Mouse (Mus musculus): ENCODE data around the gene Amot. TPM values are rescaled to one million over a fixed set of nuclear protein-coding genes. Genes with fewer than 3 reads are reported as not detected.

Gene Amot
- polyA plus RNA-seq, 1 experiment: 5.5 TPM

- WGBS: 41% methylated on average over 4 of the region's 4 CpGs
These were observed 19.5 kb downstream of the Amot start for GRCm38 (mm10) chrX:145485495-145485894.

GRCm38 (mm10) chrX:145483486-145484055 lies 21.4 kb downstream of the Amot start:
- 78% methylated on average over 7 of the region's 7 CpGs for WGBS

More at GRCm38 (mm10) chrX:145485495-145485894, 19.5 kb downstream of the Amot start:
- DNase-seq (ENCODE audit: low read depth, low spot score): no peak

GRCm38 (mm10) chrX:145482383-145482782 lies 22.6 kb downstream of the Amot start:
- 93% methylated on average over 5 of the region's 5 CpGs for WGBS

More at GRCm38 (mm10) chrX:145483486-145484055, 21.4 kb downstream of the Amot start:
- DNase-seq (ENCODE audit: low read depth, low spot score): no peak

GRCm38 (mm10) chrX:145479942-145480341 lies 25.0 kb downstream of the Amot start:
- 85% methylated on average over 10 of the region's 10 CpGs for WGBS
- DNase-seq (ENCODE audit: low read depth, low spot score): no peak

More at GRCm38 (mm10) chrX:145482383-145482782, 22.6 kb downstream of the Amot start:
- no peak for DNase-seq (ENCODE audit: low read depth, low spot score)

- WGBS: 58% methylated on average over 3 of the region's 3 CpGs
- no peak for DNase-seq (ENCODE audit: low read depth, low spot score)
These were observed 27.2 kb downstream of the Amot start for GRCm38 (mm10) chrX:145477725-145478194.

GRCm38 (mm10) chrX:145477003-145477724 lies 27.8 kb downstream of the Amot start:
- no peak for DNase-seq (ENCODE audit: low read depth, low spot score)
- WGBS: 66% methylated on average over 5 of the region's 5 CpGs

- WGBS: 91% methylated on average over 6 of the region's 6 CpGs
These were observed 36.7 kb downstream of the Amot start for GRCm38 (mm10) chrX:145468264-145468663.

GRCm38 (mm10) chrX:145463524-145463923 lies 41.5 kb downstream of the Amot start:
- 78% methylated on average over 2 of the region's 2 CpGs for WGBS

More at GRCm38 (mm10) chrX:145468264-145468663, 36.7 kb downstream of the Amot start:
- no peak for DNase-seq (ENCODE audit: low read depth, low spot score)

GRCm38 (mm10) chrX:145461339-145461738 lies 43.6 kb downstream of the Amot start:
- 65% methylated on average over 3 of the region's 3 CpGs for WGBS
- DNase-seq (ENCODE audit: low read depth, low spot score): no peak

More at GRCm38 (mm10) chrX:145463524-145463923, 41.5 kb downstream of the Amot start:
- DNase-seq (ENCODE audit: low read depth, low spot score): no peak

- WGBS: 47% methylated on average over 4 of the region's 4 CpGs
- DNase-seq (ENCODE audit: low read depth, low spot score): no peak
These were observed 48.7 kb downstream of the Amot start for GRCm38 (mm10) chrX:145456251-145456650.

GRCm38 (mm10) chrX:145455629-145456028 lies 49.4 kb downstream of the Amot start:
- WGBS: 44% methylated on average over 6 of the region's 6 CpGs
- no peak for DNase-seq (ENCODE audit: low read depth, low spot score)

- no peak for DNase-seq (ENCODE audit: low read depth, low spot score)
- 56% methylated on average over 4 of the region's 4 CpGs for WGBS
These were observed 50.2 kb downstream of the Amot start for GRCm38 (mm10) chrX:145454828-145455227.

- DNase-seq (ENCODE audit: low read depth, low spot score): no peak
- WGBS: 66% methylated on average over 2 of the region's 2 CpGs
These were observed 63.5 kb downstream of the Amot start for GRCm38 (mm10) chrX:145441526-145441925.

- no peak for DNase-seq (ENCODE audit: low read depth, low spot score)
These were observed 71.3 kb downstream of the Amot start for GRCm38 (mm10) chrX:145433652-145434051.

GRCm38 (mm10) chrX:145430836-145431570 lies 74.0 kb downstream of the Amot start:
- no peak for DNase-seq (ENCODE audit: low read depth, low spot score)

More at GRCm38 (mm10) chrX:145433652-145434051, 71.3 kb downstream of the Amot start:
- 70% methylated on average over 4 of the region's 4 CpGs for WGBS

GRCm38 (mm10) chrX:145428811-145429210 lies 76.2 kb downstream of the Amot start:
- WGBS: 57% methylated on average over 1 of the region's 1 CpGs
- DNase-seq (ENCODE audit: low read depth, low spot score): no peak

More at GRCm38 (mm10) chrX:145430836-145431570, 74.0 kb downstream of the Amot start:
- WGBS: 78% methylated on average over 5 of the region's 5 CpGs

GRCm38 (mm10) chrX:145424026-145424425 lies 81.0 kb downstream of the Amot start:
- no peak for DNase-seq (ENCODE audit: low read depth, low spot score)
- WGBS: 50% methylated on average over 2 of the region's 2 CpGs

GRCm38 (mm10) chrX:145414319-145414718 lies 90.7 kb downstream of the Amot start:
- WGBS: 42% methylated on average over 1 of the region's 1 CpGs
- peak; percentile 40 for DNase-seq (ENCODE audit: low read depth, low spot score)

- DNase-seq (ENCODE audit: low read depth, low spot score): no peak
- WGBS: 59% methylated on average over 6 of the region's 6 CpGs
These were observed 93.6 kb downstream of the Amot start for GRCm38 (mm10) chrX:145411425-145411824.

- WGBS: 72% methylated on average over 4 of the region's 4 CpGs
- no peak for DNase-seq (ENCODE audit: low read depth, low spot score)
These were observed 98.9 kb downstream of the Amot start for GRCm38 (mm10) chrX:145406052-145406451.
